Mouse (Mus musculus): Measurements from ENCODE around the gene Alg1. TPM values are rescaled to one million over a fixed set of nuclear protein-coding genes. Genes with fewer than 3 reads are reported as not detected.

The Alg1 gene
- polyA plus RNA-seq (2015; fragmentation: Nextera tagmentation; extraction: Ambion mirVana) = 43.4 TPM in 2 replicates

DNA sequence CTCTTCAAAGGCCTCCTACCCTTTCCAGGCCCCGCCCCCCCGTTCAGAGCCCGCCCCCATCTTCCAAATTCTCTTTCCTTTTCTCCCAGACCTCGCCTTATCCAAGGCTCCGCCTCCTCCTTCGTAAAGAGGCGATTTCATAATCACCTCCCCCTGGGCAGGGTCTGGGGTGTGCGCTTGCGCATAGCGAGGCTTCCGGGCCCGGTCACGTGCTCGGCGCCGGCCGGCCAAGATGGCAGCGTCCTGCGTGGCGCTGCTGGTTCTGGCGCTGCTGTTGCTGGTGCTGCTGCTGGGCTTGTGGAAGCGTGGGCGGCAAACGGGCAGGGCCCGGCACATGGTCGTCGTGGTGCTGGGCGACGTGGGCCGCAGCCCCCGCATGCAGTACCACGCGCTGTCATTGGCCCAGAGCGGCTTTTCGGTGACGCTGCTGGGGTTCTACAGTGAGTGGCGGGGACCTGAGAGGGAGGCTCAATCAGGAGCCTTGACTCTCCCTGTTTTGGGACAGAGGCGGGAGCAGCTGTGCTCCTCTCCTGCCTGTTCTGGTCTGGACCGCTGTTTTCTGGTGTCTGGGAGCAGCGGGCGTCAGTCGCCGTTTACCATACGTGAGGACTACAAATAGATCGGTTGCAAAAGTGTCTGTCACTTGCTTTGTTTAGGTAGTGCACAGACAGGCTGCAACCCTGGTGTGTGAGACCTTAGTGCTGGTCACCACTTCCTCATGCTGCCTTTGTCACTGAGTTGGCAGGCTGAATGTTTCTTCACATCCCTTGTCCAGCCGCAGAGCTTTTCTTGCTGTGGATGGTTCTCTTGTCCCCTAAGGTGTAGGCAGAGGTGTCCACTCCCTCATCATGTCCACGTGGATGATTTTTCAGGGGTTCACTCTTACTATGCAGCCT, at the start of gene Alg1:
TSS of gene Alg1 (plus strand) at position 204 of the 896 bp plus-strand sequence.
- Histone ChIP-seq H3K4me3 (ENCODE audit: low read depth, low read length) (peak within 1 kb of the TSS; percentile 90), H3K27me3 (ENCODE audit: control insufficient read depth, insufficient read depth, low read depth, low read length) (no peaks in the 10 kb centered on the region), H3K27ac (ENCODE audit: low read length) (peak within 1 kb of the TSS; percentile 71), H3K36me3 (ENCODE audit: control insufficient read depth, insufficient read depth, low read length) (no peaks in the 10 kb centered on the region), H3K9me3 (replicated peaks; ENCODE audit: control insufficient read depth, low read length, poor library complexity, severe bottlenecking) (no peaks in the 10 kb centered on the region), H3K9ac (ENCODE audit: low read depth, low read length) (peak within 1 kb of the TSS; percentile 82), H3K4me1 (ENCODE audit: control insufficient read depth, insufficient read depth, low read length) (peaks cover 9% of the 10 kb centered on the region), H3K4me2 (ENCODE audit: low read length) (peak within 1 kb of the TSS; percentile 88)
- WGBS = 2% methylated on average over 47 of the region's 47 CpGs
- ATAC-seq = peak; percentile 97

DNA sequence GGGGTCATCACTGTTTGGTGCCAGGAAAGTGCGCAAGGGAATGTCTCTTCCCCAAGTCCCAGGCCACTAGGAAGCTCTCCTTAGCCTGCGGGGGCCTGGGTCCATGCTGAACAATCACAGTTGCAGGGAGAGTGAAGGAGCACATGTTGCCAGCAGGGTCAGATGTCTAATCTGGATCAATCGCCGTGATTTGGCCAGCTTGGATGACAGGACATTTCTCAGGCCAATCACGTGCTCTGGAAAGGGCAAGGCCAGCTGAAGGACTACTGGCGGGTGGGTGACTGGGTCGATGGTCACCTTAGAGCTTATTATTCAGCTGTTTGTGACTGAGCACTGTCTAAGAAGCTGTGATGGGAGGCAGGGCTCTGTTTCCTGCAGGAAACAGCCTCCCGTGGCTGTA, 49.3 kb upstream of the Alg1 start:
- Histone ChIP-seq H3K9me3 (replicated peaks; ENCODE audit: control insufficient read depth, low read length, poor library complexity, severe bottlenecking) (no peaks in the 10 kb centered on the region), H3K36me3 (ENCODE audit: control insufficient read depth, insufficient read depth, low read length) (no peaks in the 10 kb centered on the region), H3K27me3 (ENCODE audit: control insufficient read depth, insufficient read depth, low read depth, low read length) (no peaks in the 10 kb centered on the region; the same call in 1 of the 2 replicates), H3K4me1 (ENCODE audit: control insufficient read depth, insufficient read depth, low read length) (no peaks in the 10 kb centered on the region), H3K9ac (ENCODE audit: low read depth, low read length) (no peak overlapping the region), H3K4me3 (ENCODE audit: low read depth, low read length) (no peak overlapping the region), H3K27ac (ENCODE audit: low read length) (no peak overlapping the region), H3K4me2 (ENCODE audit: low read length) (no peak overlapping the region)
- WGBS = 61% methylated on average over 8 of the region's 8 CpGs
- no peak for ATAC-seq

DNA sequence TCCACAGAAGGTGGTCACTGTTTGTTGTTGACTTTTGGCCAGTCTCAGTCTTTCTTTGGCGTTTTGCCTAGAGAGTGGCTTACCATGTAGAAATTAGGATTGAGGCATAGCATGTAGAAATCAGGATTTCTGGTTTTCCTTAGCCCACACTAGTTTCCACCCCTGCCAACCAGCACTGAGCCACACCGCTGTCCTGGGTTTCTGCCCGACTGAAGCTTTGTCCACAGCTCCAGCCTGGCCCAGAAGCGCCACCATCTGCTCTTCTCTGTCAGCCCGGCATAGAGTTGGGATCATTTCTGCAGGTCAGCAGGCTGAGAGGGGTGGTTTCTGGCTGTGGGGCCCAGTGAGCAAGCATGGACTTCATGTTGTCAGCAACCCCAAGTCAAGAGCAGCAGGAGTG, 48.5 kb upstream of the Alg1 start:
- Histone ChIP-seq H3K9me3 (replicated peaks; ENCODE audit: control insufficient read depth, low read length, poor library complexity, severe bottlenecking) (no peaks in the 10 kb centered on the region), H3K27me3 (ENCODE audit: control insufficient read depth, insufficient read depth, low read depth, low read length) (no peaks in the 10 kb centered on the region; the same call in 1 of the 2 replicates), H3K4me3 (ENCODE audit: low read depth, low read length) (no peak overlapping the region), H3K9ac (ENCODE audit: low read depth, low read length) (no peak overlapping the region), H3K36me3 (ENCODE audit: control insufficient read depth, insufficient read depth, low read length) (no peaks in the 10 kb centered on the region), H3K4me1 (ENCODE audit: control insufficient read depth, insufficient read depth, low read length) (no peaks in the 10 kb centered on the region), H3K27ac (ENCODE audit: low read length) (no peak overlapping the region), H3K4me2 (ENCODE audit: low read length) (no peak overlapping the region)
- ATAC-seq = no peak
- WGBS = 88% methylated on average over 5 of the region's 5 CpGs

GRCm38 (mm10) chr16:5185691-5186090, 47.7 kb upstream of the Alg1 start:
- H3K36me3 ChIP-seq (ENCODE audit: control insufficient read depth, insufficient read depth, low read length) = no peaks in the 10 kb centered on the region
- no peaks in the 10 kb centered on the region for H3K9me3 ChIP-seq (replicated peaks; ENCODE audit: control insufficient read depth, low read length, poor library complexity, severe bottlenecking)
- no peak overlapping the region for H3K4me2 ChIP-seq (ENCODE audit: low read length)
- H3K4me1 ChIP-seq (ENCODE audit: control insufficient read depth, insufficient read depth, low read length) = no peaks in the 10 kb centered on the region
- no peak overlapping the region for H3K4me3 ChIP-seq (ENCODE audit: low read depth, low read length)
- 61% methylated on average over 7 of the region's 7 CpGs for WGBS
- no peaks in the 10 kb centered on the region; the same call in 1 of the 2 replicates for H3K27me3 ChIP-seq (ENCODE audit: control insufficient read depth, insufficient read depth, low read depth, low read length)
- no peak overlapping the region for H3K9ac ChIP-seq (ENCODE audit: low read depth, low read length)
- no peak for ATAC-seq
- no peak overlapping the region for H3K27ac ChIP-seq (ENCODE audit: low read length)

GRCm38 (mm10) chr16:5186234-5186633, 47.2 kb upstream of the Alg1 start:
- ATAC-seq = no peak
- H3K36me3 ChIP-seq (ENCODE audit: control insufficient read depth, insufficient read depth, low read length) = no peaks in the 10 kb centered on the region
- 79% methylated on average over 7 of the region's 7 CpGs for WGBS
- H3K4me3 ChIP-seq (ENCODE audit: low read depth, low read length) = no peak overlapping the region
- H3K27me3 ChIP-seq (ENCODE audit: control insufficient read depth, insufficient read depth, low read depth, low read length) = no peaks in the 10 kb centered on the region; the same call in 1 of the 2 replicates
- no peaks in the 10 kb centered on the region for H3K4me1 ChIP-seq (ENCODE audit: control insufficient read depth, insufficient read depth, low read length)
- H3K27ac ChIP-seq (ENCODE audit: low read length) = no peak overlapping the region
- H3K4me2 ChIP-seq (ENCODE audit: low read length) = no peak overlapping the region
- H3K9ac ChIP-seq (ENCODE audit: low read depth, low read length) = no peak overlapping the region
- H3K9me3 ChIP-seq (replicated peaks; ENCODE audit: control insufficient read depth, low read length, poor library complexity, severe bottlenecking) = no peaks in the 10 kb centered on the region

GRCm38 (mm10) chr16:5195080-5195479, 38.3 kb upstream of the Alg1 start:
- H3K9ac ChIP-seq (ENCODE audit: low read depth, low read length) = no peak overlapping the region
- WGBS = 26% methylated on average over 6 of the region's 6 CpGs
- H3K4me2 ChIP-seq (ENCODE audit: low read length) = no peak overlapping the region
- no peak for ATAC-seq
- H3K4me1 ChIP-seq (ENCODE audit: control insufficient read depth, insufficient read depth, low read length) = no peaks in the 10 kb centered on the region
- H3K27ac ChIP-seq (ENCODE audit: low read length) = no peak overlapping the region
- H3K36me3 ChIP-seq (ENCODE audit: control insufficient read depth, insufficient read depth, low read length) = peaks cover 13% of the 10 kb centered on the region
- H3K4me3 ChIP-seq (ENCODE audit: low read depth, low read length) = no peak overlapping the region
- no peaks in the 10 kb centered on the region for H3K27me3 ChIP-seq (ENCODE audit: control insufficient read depth, insufficient read depth, low read depth, low read length)
- no peaks in the 10 kb centered on the region for H3K9me3 ChIP-seq (replicated peaks; ENCODE audit: control insufficient read depth, low read length, poor library complexity, severe bottlenecking)

GRCm38 (mm10) chr16:5202681-5203080, 30.7 kb upstream of the Alg1 start:
- H3K9ac ChIP-seq (ENCODE audit: low read depth, low read length) = no peak overlapping the region
- no peak for ATAC-seq
- no peak overlapping the region for H3K27ac ChIP-seq (ENCODE audit: low read length)
- peak overlapping the region; percentile 92 for H3K4me2 ChIP-seq (ENCODE audit: low read length)
- no peaks in the 10 kb centered on the region for H3K27me3 ChIP-seq (ENCODE audit: control insufficient read depth, insufficient read depth, low read depth, low read length)
- peak overlapping the region; percentile 66 for H3K4me3 ChIP-seq (ENCODE audit: low read depth, low read length)
- peaks cover 5% of the 10 kb centered on the region; the same call in 1 of the 2 replicates for H3K4me1 ChIP-seq (ENCODE audit: control insufficient read depth, insufficient read depth, low read length)
- WGBS = 16% methylated on average over 4 of the region's 4 CpGs
- H3K36me3 ChIP-seq (ENCODE audit: control insufficient read depth, insufficient read depth, low read length) = peaks cover 9% of the 10 kb centered on the region
- no peaks in the 10 kb centered on the region for H3K9me3 ChIP-seq (replicated peaks; ENCODE audit: control insufficient read depth, low read length, poor library complexity, severe bottlenecking)

DNA sequence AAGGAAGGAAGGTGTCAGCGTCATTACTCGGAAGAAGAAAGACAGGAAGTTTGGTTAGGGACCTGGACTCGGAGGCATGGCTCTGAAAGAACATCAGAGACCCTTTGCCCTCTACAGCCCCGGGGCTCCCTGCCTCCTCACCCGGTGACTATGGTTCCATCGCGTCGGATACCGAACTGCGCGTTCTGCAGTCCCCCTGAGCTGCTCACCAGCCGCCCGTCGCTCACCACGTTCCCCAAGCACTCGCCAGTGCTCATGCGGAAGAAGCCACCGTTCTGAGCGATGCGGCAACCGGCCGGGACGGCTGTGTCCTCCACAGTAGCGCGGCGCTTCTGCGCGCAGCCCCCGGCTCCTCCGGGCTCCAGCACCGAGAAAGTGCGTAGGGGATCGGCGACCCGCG, 30.2 kb upstream of the Alg1 start:
- H3K9me3 ChIP-seq (replicated peaks; ENCODE audit: control insufficient read depth, low read length, poor library complexity, severe bottlenecking) = no peaks in the 10 kb centered on the region
- peak; percentile 61; the same call in 1 of the 2 replicates for ATAC-seq
- peak overlapping the region; percentile 92 for H3K4me2 ChIP-seq (ENCODE audit: low read length)
- H3K27me3 ChIP-seq (ENCODE audit: control insufficient read depth, insufficient read depth, low read depth, low read length) = no peaks in the 10 kb centered on the region
- H3K27ac ChIP-seq (ENCODE audit: low read length) = no peak overlapping the region
- 1% methylated on average over 36 of the region's 36 CpGs for WGBS
- H3K9ac ChIP-seq (ENCODE audit: low read depth, low read length) = peak overlapping the region; percentile 73
- peaks cover 5% of the 10 kb centered on the region; the same call in 1 of the 2 replicates for H3K4me1 ChIP-seq (ENCODE audit: control insufficient read depth, insufficient read depth, low read length)
- peak overlapping the region; percentile 66 for H3K4me3 ChIP-seq (ENCODE audit: low read depth, low read length)
- H3K36me3 ChIP-seq (ENCODE audit: control insufficient read depth, insufficient read depth, low read length) = peaks cover 9% of the 10 kb centered on the region
